Mouse (Mus musculus): ENCODE measurements around the gene Pxylp1. TPM values are rescaled to one million over a fixed set of nuclear protein-coding genes. Genes with fewer than 3 reads are reported as not detected.

Pxylp1 gene
- total and polyA plus RNA-seq, 3 experiments, result 7.8 to 10.1 (median 8.3) TPM

DNA sequence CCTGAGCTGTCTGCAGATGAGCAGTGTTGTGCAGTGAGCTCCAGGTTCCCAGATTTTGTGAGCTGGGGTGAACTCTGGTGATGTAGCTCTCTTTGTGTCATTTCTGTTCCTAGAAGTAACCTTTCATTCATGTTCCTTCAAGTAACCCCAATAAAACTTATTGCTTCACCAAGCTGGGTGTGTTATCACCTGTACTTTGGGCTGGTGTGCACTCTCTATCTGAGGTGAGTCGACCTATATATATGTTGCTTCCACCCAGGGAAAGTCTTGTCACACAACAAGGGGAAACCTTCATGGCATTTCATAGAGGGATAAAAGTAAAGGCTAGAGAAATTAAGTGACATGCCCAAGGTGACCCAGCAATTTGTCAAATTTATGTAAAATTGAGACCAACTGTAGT, 17.0 kb upstream of the Pxylp1 start:
- Histone ChIP-seq H3K79me2 (replicated peaks; ENCODE audit: control insufficient read depth, extremely low read depth, insufficient read depth, poor library complexity, severe bottlenecking) (no peaks in the 10 kb centered on the region), H3K27me3 (replicated peaks) (peaks cover 36% of the 10 kb centered on the region), H3K36me3 (replicated peaks in 1 of 2; ENCODE audit: control insufficient read depth in 1 of 2, insufficient read depth in 1 of 2, low read length in 1 of 2) (no peaks in the 10 kb centered on the region), H3K4me2 (ENCODE audit: insufficient read depth, low read depth, poor library complexity, severe bottlenecking) (no peak overlapping the region), H3K9ac (ENCODE audit: insufficient read depth, low read depth) (no peak overlapping the region), H3K4me3 (replicated peaks in 1 of 3; ENCODE audit: low read depth in 2 of 3, low read length in 2 of 3, poor library complexity in 1 of 3) (no peak overlapping the region), H3K27ac (ENCODE audit: insufficient read depth, low read depth) (no peak overlapping the region), H3K9me3 (replicated peaks; ENCODE audit: low read length) (no peaks in the 10 kb centered on the region), H3K4me1 (ENCODE audit: control insufficient read depth in 1 of 2, insufficient read depth in 2 of 2) (no peaks in the 10 kb centered on the region)
- in situ Hi-C loops (cut with MboI; ENCODE audit: low pct_ligation_motif_present, low pct_unique_long_range_greater_than_20kb, low sequenced_read_pairs), result no loop called here
- dilution Hi-C loops (cut with MboI; ENCODE audit: extremely low pct_ligation_motif_present, extremely low pct_unique_long_range_greater_than_20kb, low sequenced_read_pairs), result no loop called here
- TF ChIP-seq CHD1 (IDR thresholded peaks at IDR 0.05; ENCODE audit: low read depth, low read length), result no peak
- TF ChIP-seq MXI1 (IDR thresholded peaks at IDR 0.05; ENCODE audit: low read depth, low read length), result no peak
- TF ChIP-seq HCFC1 (IDR thresholded peaks at IDR 0.05; ENCODE audit: low read depth, low read length), result no peak
- TF ChIP-seq KAT2A (IDR thresholded peaks at IDR 0.05; ENCODE audit: insufficient replicate concordance, low read length), result no peak
- TF ChIP-seq MAX (IDR thresholded peaks at IDR 0.05; ENCODE audit: low read length), result no peak
- TF ChIP-seq POLR2A (IDR thresholded peaks at IDR 0.05; ENCODE audit: low read depth, low read length), result no peak
- TF ChIP-seq RAD21 (IDR thresholded peaks at IDR 0.05; ENCODE audit: low read depth, low read length), result no peak
- no peak for TF ChIP-seq JUND (conservative IDR thresholded peaks at IDR 0.05; ENCODE audit: low read depth, low read length)
- no peak for TF ChIP-seq NRF1 (IDR thresholded peaks at IDR 0.05; ENCODE audit: low read depth, low read length)
- no peak for TF ChIP-seq SMC3 (IDR thresholded peaks at IDR 0.05; ENCODE audit: low read depth, low read length)
- no peak for TF ChIP-seq ZMIZ1 (IDR thresholded peaks at IDR 0.05; ENCODE audit: low read depth, low read length)
- no peak for TF ChIP-seq CTCF (conservative IDR thresholded peaks at IDR 0.05 in 1 of 2, IDR thresholded peaks at IDR 0.05 in 1 of 2; ENCODE audit: low read depth in 2 of 2, low read length in 2 of 2)
- no peak for DNase-seq (ENCODE audit: extremely low read depth)

DNA sequence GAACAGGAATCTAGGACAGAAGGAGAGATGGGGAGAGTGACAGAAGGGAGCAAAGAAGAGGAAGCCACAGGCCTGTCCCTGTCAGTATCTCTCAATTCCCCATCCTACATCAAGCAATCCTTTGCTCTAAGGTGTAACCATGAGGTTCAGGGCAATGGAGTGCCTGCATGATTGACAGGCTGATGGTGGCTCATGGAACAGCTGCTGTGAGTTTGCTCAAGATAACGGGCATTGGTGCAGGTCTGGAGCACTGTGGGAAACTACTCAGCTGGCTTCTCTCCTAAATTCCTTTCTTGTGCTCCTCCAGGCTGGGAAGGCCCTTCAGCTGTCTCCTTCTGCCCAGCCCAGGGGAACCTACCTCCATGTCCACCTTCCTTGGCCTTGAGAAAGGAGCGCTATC, 16.3 kb upstream of the Pxylp1 start:
- peaks cover 36% of the 10 kb centered on the region for H3K27me3 ChIP-seq (replicated peaks)
- H3K9me3 ChIP-seq (replicated peaks; ENCODE audit: low read length), result no peaks in the 10 kb centered on the region
- no peak overlapping the region for H3K4me3 ChIP-seq (replicated peaks in 1 of 3; ENCODE audit: low read depth in 2 of 3, low read length in 2 of 3, poor library complexity in 1 of 3)
- in situ Hi-C loops (cut with MboI; ENCODE audit: low pct_ligation_motif_present, low pct_unique_long_range_greater_than_20kb, low sequenced_read_pairs) (no loop called here), dilution Hi-C loops (cut with MboI; ENCODE audit: extremely low pct_ligation_motif_present, extremely low pct_unique_long_range_greater_than_20kb, low sequenced_read_pairs) (no loop called here)
- H3K27ac ChIP-seq (ENCODE audit: insufficient read depth, low read depth), result no peak overlapping the region
- H3K4me2 ChIP-seq (ENCODE audit: insufficient read depth, low read depth, poor library complexity, severe bottlenecking), result no peak overlapping the region
- H3K4me1 ChIP-seq (ENCODE audit: control insufficient read depth in 1 of 2, insufficient read depth in 2 of 2), result no peaks in the 10 kb centered on the region
- no peaks in the 10 kb centered on the region for H3K36me3 ChIP-seq (replicated peaks in 1 of 2; ENCODE audit: control insufficient read depth in 1 of 2, insufficient read depth in 1 of 2, low read length in 1 of 2)
- H3K79me2 ChIP-seq (replicated peaks; ENCODE audit: control insufficient read depth, extremely low read depth, insufficient read depth, poor library complexity, severe bottlenecking), result no peaks in the 10 kb centered on the region
- TF ChIP-seq MYC (IDR thresholded peaks at IDR 0.05; ENCODE audit: low read depth, low read length) (no peak), NELFE (IDR thresholded peaks at IDR 0.05; ENCODE audit: low read depth, low read length) (no peak), SMC3 (IDR thresholded peaks at IDR 0.05; ENCODE audit: low read depth, low read length) (no peak), CTCF (conservative IDR thresholded peaks at IDR 0.05 in 1 of 2, IDR thresholded peaks at IDR 0.05 in 1 of 2; ENCODE audit: low read depth in 2 of 2, low read length in 2 of 2) (no peak), TBP (conservative IDR thresholded peaks at IDR 0.05; ENCODE audit: low read depth, low read length) (no peak), CHD2 (IDR thresholded peaks at IDR 0.05; ENCODE audit: low read length) (no peak), ZMIZ1 (IDR thresholded peaks at IDR 0.05; ENCODE audit: low read depth, low read length) (no peak), ZKSCAN1 (IDR thresholded peaks at IDR 0.05; ENCODE audit: borderline replicate concordance, low read depth, low read length) (no peak), EP300 (IDR thresholded peaks at IDR 0.05; ENCODE audit: low read length) (no peak), USF2 (conservative IDR thresholded peaks at IDR 0.05; ENCODE audit: low read depth, low read length) (no peak), RAD21 (IDR thresholded peaks at IDR 0.05; ENCODE audit: low read depth, low read length) (no peak), ZC3H11A (IDR thresholded peaks at IDR 0.05; ENCODE audit: low read depth, low read length) (no peak), IRF4 (IDR thresholded peaks at IDR 0.05; ENCODE audit: low read depth, low read length) (no peak), POLR2AphosphoS2 (IDR thresholded peaks at IDR 0.05; ENCODE audit: low read depth, low read length) (no peak), SIN3A (IDR thresholded peaks at IDR 0.05; ENCODE audit: low read length) (no peak), MEF2A (IDR thresholded peaks at IDR 0.05; ENCODE audit: borderline replicate concordance, low read depth, low read length) (no peak), ELF1 (IDR thresholded peaks at IDR 0.05; ENCODE audit: low read depth, low read length) (no peak), ETS1 (conservative IDR thresholded peaks at IDR 0.05; ENCODE audit: low read depth, low read length) (no peak)
- H3K9ac ChIP-seq (ENCODE audit: insufficient read depth, low read depth), result no peak overlapping the region
- DNase-seq (ENCODE audit: extremely low read depth), result no peak
